Mouse (Mus musculus) liver, postnatal 0 days (tissue): ENCODE measurements around the gene Camsap2. TPM values are rescaled to one million over a fixed set of nuclear protein-coding genes. Genes with fewer than 3 reads are reported as not detected.

Experiments
- ATAC-seq: fragments of 200-750 bp; cut with Nextera tagmentation; 2 replicates; pipeline ENCODE4 v1.8.0; 2017; ENCODE audit warnings: mild to moderate bottlenecking, moderate library complexity
- DNase-seq: peaks from one replicate; pipeline ENCODE4 v3.0.0-alpha.2; 2016
- H3K27ac ChIP-seq: fragments of 300-500 bp; sonication (generic); 2 replicates; pipeline ENCODE4 v1.5.1; 2014; ENCODE audit warnings: antibody characterized with exemption, moderate library complexity, mild to moderate bottlenecking, low read depth
- H3K27me3 ChIP-seq: fragments of 300-500 bp; sonication (generic); 2 replicates; pipeline ENCODE4 v1.6.1; 2014; ENCODE audit warnings: low read length, control low read depth, mixed read lengths; ENCODE audit not compliant: insufficient read depth
- H3K36me3 ChIP-seq: fragments of 300-500 bp; sonication (generic); replicated peaks from 2 replicates; pipeline ENCODE4 v1.6.1; 2014; ENCODE audit warnings: mild to moderate bottlenecking, control low read depth, low read length, moderate library complexity, mixed read lengths; ENCODE audit not compliant: insufficient read depth
- H3K4me1 ChIP-seq: fragments of 300-500 bp; sonication (generic); 2 replicates; pipeline ENCODE4 v1.6.1; 2014; ENCODE audit warnings: antibody characterized with exemption, mild to moderate bottlenecking, control low read depth; ENCODE audit not compliant: insufficient read depth
- H3K4me2 ChIP-seq: fragments of 300-500 bp; sonication (generic); 2 replicates; pipeline ENCODE4 v1.6.1; 2014; ENCODE audit warnings: low read depth, mild to moderate bottlenecking, low read length, moderate library complexity, mixed read lengths
- H3K4me3 ChIP-seq: fragments of 300-500 bp; sonication (generic); 2 replicates; pipeline ENCODE4 v1.5.1; 2014; ENCODE audit warnings: low read depth, low read length
- H3K9ac ChIP-seq: fragments of 300-500 bp; sonication (generic); replicated peaks from 2 replicates; pipeline ENCODE4 v1.6.1; 2014; ENCODE audit warnings: mild to moderate bottlenecking, moderate library complexity
- H3K9me3 ChIP-seq: fragments of 300-500 bp; sonication (generic); 2 replicates; pipeline ENCODE4 v1.6.1; 2016; ENCODE audit warnings: mild to moderate bottlenecking, control low read depth, low read length, mixed read lengths
- CTCF ChIP-seq: sonication (generic); IDR thresholded peaks from 2 replicates; pipeline ENCODE4 v1.5.1; 2016; ENCODE audit warnings: antibody characterized with exemption, low read depth
- EP300 ChIP-seq: IDR thresholded peaks from 2 replicates; pipeline ENCODE4 v1.6.1; 2016; ENCODE audit warnings: antibody characterized with exemption, low read depth, mild to moderate bottlenecking
- WGBS: fragments of 180-500 bp; shearing (Covaris S2); extraction: QIAGEN DNeasy Blood & Tissue Kit; methylation state at CpG from one replicate; pipeline ENCODE4 v1.1.7; 2014; ENCODE audit not compliant: insufficient replicate concordance; 5-methylcytosine and 5-hydroxymethylcytosine counted together
- polyA plus RNA-seq: library from polyadenylated mRNA; unstranded; fragments of >200 nt; fragmentation: Nextera tagmentation; extraction: Ambion mirVana; gene quantifications from 2 replicates; pipeline ENCODE4 v1.2.1, GENCODE M21; 2015

The Camsap2 gene
- polyA plus RNA-seq, 1 experiment from 2014 or later, result 3.4 TPM

DNA sequence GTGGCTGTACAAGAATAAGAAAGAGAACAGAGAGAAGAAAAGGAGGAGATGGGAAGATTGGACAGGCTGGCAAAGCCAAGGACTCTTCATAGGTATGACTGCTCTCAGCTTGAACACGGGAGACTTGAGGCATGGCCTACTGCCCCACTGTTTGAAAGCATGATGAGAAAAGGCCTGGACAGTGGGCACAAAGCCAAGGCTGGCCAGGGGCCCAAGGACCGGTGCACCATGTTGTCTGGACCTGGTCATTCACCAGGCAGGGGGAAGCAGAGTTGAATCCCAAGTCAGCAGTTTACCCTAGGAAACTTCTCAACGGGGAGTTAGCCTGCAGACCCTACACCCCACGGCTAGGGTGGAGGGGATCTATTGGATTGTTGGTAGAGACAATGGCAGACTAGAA is 118.0 kb downstream of the Camsap2 start:
- Histone ChIP-seq H3K4me3 (no peak overlapping the region), H3K36me3 (no peaks in the 10 kb centered on the region), H3K4me2 (peak overlapping the region; percentile 62; the same call in 1 of the 2 replicates), H3K27ac (no peak overlapping the region), H3K9ac (no peak overlapping the region), H3K9me3 (no peaks in the 10 kb centered on the region), H3K4me1 (peaks cover 13% of the 10 kb centered on the region), H3K27me3 (peaks cover 12% of the 10 kb centered on the region)
- TF ChIP-seq EP300 (no peak), CTCF (no peak)
- 58% methylated on average over 4 of the region's 4 CpGs for WGBS
- DNase-seq (peak; percentile 62), ATAC-seq (peak; percentile 46)

DNA sequence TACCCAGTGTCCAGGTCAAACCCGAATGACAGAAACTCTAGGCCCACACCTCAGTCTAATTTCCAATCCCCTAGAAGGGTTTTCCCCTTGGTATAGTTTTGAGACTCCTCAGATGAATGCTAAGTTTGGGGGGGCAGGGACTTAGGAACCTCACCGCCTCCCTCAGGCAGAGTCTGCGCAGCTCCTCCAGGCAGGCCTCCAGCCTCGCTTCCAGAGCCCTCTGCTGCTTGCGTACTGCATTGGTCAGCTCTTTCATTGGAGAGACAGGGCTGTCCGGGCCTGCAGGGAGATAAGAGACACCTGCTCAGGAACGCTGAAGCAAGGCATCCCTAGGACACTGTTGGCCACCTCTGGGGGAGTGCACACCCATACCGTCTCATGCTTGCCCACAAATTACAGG is 119.3 kb downstream of the Camsap2 start:
- Histone ChIP-seq H3K27ac (no peak overlapping the region), H3K4me1 (peaks cover 13% of the 10 kb centered on the region), H3K4me3 (no peak overlapping the region), H3K4me2 (no peak overlapping the region), H3K27me3 (0 out of 2 replicates have a peak, but pooled peaks cover 2% of the 10 kb centered on the region), H3K36me3 (no peaks in the 10 kb centered on the region), H3K9me3 (no peaks in the 10 kb centered on the region), H3K9ac (no peak overlapping the region)
- TF ChIP-seq EP300 (no peak), CTCF (no peak)
- ATAC-seq (no peak), DNase-seq (no peak)
- WGBS, result 85% methylated on average over 8 of the region's 8 CpGs

DNA sequence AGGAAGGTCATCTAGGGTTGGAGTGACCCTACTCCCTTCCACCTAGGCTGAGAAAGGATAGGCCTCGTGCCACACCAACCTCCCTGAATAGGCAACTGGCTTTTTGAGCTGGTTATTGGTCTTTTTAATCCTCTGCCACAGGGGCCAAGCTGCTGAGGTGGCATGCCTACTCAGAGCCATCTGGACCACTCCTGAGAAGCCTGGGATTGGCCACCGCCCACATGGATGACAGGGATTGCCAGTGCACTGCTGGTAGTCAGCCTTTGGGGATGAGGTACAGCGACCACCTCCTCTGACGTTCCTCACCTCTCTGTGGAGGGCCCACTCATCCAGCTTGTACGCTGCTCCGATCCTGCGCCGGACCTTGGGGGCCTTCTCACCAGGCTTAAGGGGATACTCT is 120.1 kb downstream of the Camsap2 start:
- H3K4me2 ChIP-seq, result no peak overlapping the region
- peaks cover 13% of the 10 kb centered on the region for H3K4me1 ChIP-seq
- no peak for DNase-seq
- 0 out of 2 replicates have a peak, but pooled peaks cover 2% of the 10 kb centered on the region for H3K27me3 ChIP-seq
- no peak overlapping the region for H3K9ac ChIP-seq
- H3K4me3 ChIP-seq, result no peak overlapping the region
- no peak for ATAC-seq
- no peak overlapping the region for H3K27ac ChIP-seq
- H3K9me3 ChIP-seq, result no peaks in the 10 kb centered on the region
- TF ChIP-seq CTCF (no peak), EP300 (no peak)
- 95% methylated on average over 8 of the region's 8 CpGs for WGBS
- H3K36me3 ChIP-seq, result no peaks in the 10 kb centered on the region

DNA sequence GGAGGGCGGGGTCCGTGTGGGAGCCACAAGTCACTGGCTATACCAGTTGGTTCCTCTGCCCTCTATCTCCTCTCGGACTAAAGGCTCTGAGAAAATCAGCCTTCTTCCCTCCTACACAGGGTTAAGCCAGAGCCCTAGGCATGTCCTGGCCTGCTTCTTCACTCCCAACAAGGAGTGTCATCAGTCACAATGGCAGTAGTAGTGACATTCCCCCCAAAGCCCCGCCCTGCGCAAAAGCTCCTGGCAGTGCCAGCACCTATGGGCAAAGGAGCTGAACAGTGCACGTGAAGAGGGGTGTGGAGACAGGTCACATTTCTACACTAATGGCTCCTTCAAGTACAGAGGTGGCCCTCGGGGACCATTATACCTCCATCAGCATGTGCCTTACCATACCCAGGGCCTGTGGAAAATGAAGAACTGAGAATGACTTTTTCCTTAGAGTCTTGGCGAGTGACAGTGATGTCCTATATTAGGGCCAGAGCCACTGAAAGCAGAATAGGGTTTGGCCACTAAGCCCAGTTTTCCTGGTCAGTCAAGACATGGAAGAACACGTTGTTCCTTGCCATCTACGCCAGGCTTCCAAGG is 122.1 kb downstream of the Camsap2 start:
- peaks cover 8% of the 10 kb centered on the region for H3K4me1 ChIP-seq
- no peak for TF ChIP-seq CTCF
- TF ChIP-seq EP300, result no peak
- 81% methylated on average over 10 of the region's 10 CpGs for WGBS

DNA sequence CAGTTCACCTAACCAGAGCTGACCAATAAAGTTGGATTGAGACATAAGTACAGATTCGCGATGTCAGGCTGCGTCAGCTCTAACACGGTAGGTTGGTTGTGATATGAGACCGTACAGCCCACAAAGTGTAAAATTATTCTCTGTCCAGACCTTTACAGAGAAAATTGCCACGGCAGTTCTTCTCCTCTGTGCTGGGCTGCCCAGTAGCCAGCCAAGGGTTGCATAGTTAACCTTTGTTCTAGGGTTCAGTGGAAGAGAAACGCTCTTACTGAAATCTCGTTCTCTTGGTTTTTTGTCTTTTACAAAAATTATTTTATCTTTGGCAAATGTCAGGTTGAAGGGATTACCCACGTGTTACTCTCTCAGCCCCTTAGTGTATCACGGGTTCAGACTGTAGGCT is 123.5 kb downstream of the Camsap2 start:
- Histone ChIP-seq H3K4me3 (no peak overlapping the region), H3K27ac (no peak overlapping the region), H3K4me2 (no peak overlapping the region), H3K9me3 (no peaks in the 10 kb centered on the region), H3K27me3 (0 out of 2 replicates have a peak, but pooled peaks cover 2% of the 10 kb centered on the region), H3K9ac (no peak overlapping the region), H3K36me3 (no peaks in the 10 kb centered on the region), H3K4me1 (no peaks in the 10 kb centered on the region)
- ATAC-seq, result no peak
- TF ChIP-seq EP300 (no peak), CTCF (no peak)
- WGBS, result 75% methylated on average over 10 of the region's 10 CpGs
- no peak for DNase-seq

More for the DNA sequence above, 122.1 kb downstream of the Camsap2 start:
- Histone ChIP-seq H3K9ac (no peak overlapping the region), H3K36me3 (no peaks in the 10 kb centered on the region), H3K27me3 (0 out of 2 replicates have a peak, but pooled peaks cover 2% of the 10 kb centered on the region), H3K9me3 (no peaks in the 10 kb centered on the region), H3K4me2 (no peak overlapping the region), H3K27ac (no peak overlapping the region), H3K4me3 (no peak overlapping the region)
- DNase-seq (no peak), ATAC-seq (no peak)

DNA sequence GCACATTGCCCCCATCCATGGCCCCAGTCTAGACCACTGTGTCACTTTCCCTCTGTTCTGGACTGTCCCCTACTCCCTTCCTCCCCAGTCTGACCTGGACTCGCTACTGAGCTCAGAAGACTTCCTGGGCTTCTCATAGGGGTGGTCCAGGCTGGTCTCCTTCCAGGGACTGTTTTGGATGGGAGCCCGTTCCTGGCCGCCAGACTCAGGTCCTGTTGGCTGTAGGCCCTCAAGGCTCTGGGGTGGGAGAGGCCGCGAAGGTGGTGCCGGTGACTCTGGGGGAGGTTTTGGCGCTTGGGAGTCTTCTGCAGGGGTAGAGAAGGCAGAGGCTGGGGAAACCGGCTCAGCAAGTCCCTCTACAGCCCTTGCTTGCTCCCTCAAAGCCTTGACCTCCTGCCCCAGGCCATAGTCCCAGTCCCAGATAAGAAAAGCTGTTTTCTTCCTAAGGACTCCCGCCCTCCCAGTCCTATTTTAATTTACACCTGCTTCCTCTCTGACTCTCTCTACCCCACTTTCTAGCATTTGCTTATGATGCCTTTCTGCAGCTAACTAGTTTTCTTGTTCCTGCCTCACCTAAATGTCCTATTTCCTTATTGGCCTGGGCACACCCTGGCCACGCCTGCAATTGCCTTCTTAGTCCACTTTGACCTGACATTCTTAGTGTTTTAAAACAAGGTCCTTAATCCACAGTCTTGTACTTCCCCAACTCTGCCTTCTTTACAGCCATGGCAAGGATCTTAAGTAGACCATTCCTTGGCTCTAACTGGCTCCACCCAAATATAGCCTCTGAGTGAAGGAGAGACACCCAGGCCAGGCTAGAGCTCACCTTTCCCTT is 125.7 kb downstream of the Camsap2 start:
- H3K9ac ChIP-seq, result no peak overlapping the region
- WGBS, result 72% methylated on average over 10 of the region's 10 CpGs
- no peak overlapping the region for H3K27ac ChIP-seq
- no peaks in the 10 kb centered on the region for H3K4me1 ChIP-seq
- H3K27me3 ChIP-seq, result 0 out of 2 replicates have a peak, but pooled peaks cover 2% of the 10 kb centered on the region
- no peak overlapping the region for H3K4me3 ChIP-seq
- H3K4me2 ChIP-seq, result no peak overlapping the region
- no peaks in the 10 kb centered on the region for H3K36me3 ChIP-seq
- DNase-seq, result no peak
- H3K9me3 ChIP-seq, result no peaks in the 10 kb centered on the region
- ATAC-seq, result no peak
- TF ChIP-seq EP300 (no peak), CTCF (no peak)

Other genes starting within 250 kb of the Camsap2 start
- 0.91 and 1.1 TPM in 2 replicates for gene Kif21b, start 214.7 kb downstream of the Camsap2 start, polyA plus RNA-seq
- gene Mroh3, start 133.3 kb downstream of the Camsap2 start, polyA plus RNA-seq, result not detected in 2 replicates
- gene Inava, start 111.8 kb downstream of the Camsap2 start, polyA plus RNA-seq, result 0.09 TPM in 2 replicates
- not detected in 2 replicates for gene Gpr25, start 85.2 kb downstream of the Camsap2 start, polyA plus RNA-seq
- 4.5 and 4.7 TPM in 2 replicates for gene Ddx59, start 69.2 kb upstream of the Camsap2 start, polyA plus RNA-seq
- 1.9 and 2.3 TPM in 2 replicates for gene Kif14, start 120.2 kb upstream of the Camsap2 start, polyA plus RNA-seq